Mouse (Mus musculus) lung, embryonic 16.5 days (tissue): ENCODE results near the gene Sqstm1. TPM values are rescaled to one million over a fixed set of nuclear protein-coding genes. Genes with fewer than 3 reads are reported as not detected.

Experiments
- ATAC-seq: fragments of 200-750 bp; cut with Nextera tagmentation; 2 replicates; pipeline ENCODE4 v1.8.0; 2017; ENCODE audit warnings: low read depth, mild to moderate bottlenecking, moderate library complexity
- H3K27ac ChIP-seq: fragments of 300-500 bp; sonication (generic); 2 replicates; pipeline ENCODE4 v1.5.1; 2014; ENCODE audit warnings: mild to moderate bottlenecking, control low read depth, low read length
- H3K27me3 ChIP-seq: fragments of 300-500 bp; sonication (generic); 2 replicates; pipeline ENCODE4 v1.6.1; 2014; ENCODE audit warnings: low read depth, low read length, mixed read lengths; ENCODE audit not compliant: control insufficient read depth, insufficient read depth
- H3K36me3 ChIP-seq: fragments of 300-500 bp; sonication (generic); 2 replicates; pipeline ENCODE4 v1.6.1; 2014; ENCODE audit warnings: low read length; ENCODE audit not compliant: control insufficient read depth, insufficient read depth
- H3K4me1 ChIP-seq: fragments of 300-500 bp; sonication (generic); replicated peaks from 2 replicates; pipeline ENCODE4 v1.6.1; 2014; ENCODE audit warnings: low read length, mixed read lengths; ENCODE audit not compliant: control insufficient read depth, insufficient read depth
- H3K4me2 ChIP-seq: fragments of 300-500 bp; sonication (generic); 2 replicates; pipeline ENCODE4 v1.6.1; 2014; ENCODE audit warnings: low read depth, low read length, control low read depth
- H3K4me3 ChIP-seq: fragments of 300-500 bp; sonication (generic); 2 replicates; pipeline ENCODE4 v1.5.1; 2014; ENCODE audit warnings: mild to moderate bottlenecking, low read length, control low read depth
- H3K9ac ChIP-seq: fragments of 300-500 bp; sonication (generic); 2 replicates; pipeline ENCODE4 v1.6.1; 2014; ENCODE audit warnings: low read length, control low read depth
- H3K9me3 ChIP-seq: fragments of 300-500 bp; sonication (generic); 2 replicates; pipeline ENCODE4 v1.6.1; 2016; ENCODE audit warnings: low read length; ENCODE audit not compliant: control insufficient read depth
- WGBS: fragments of 180-500 bp; shearing (Covaris S2); extraction: QIAGEN DNeasy Blood & Tissue Kit; methylation state at CpG from one replicate; pipeline ENCODE4 v1.1.7; 2014; 5-methylcytosine and 5-hydroxymethylcytosine counted together
- polyA plus RNA-seq: library from polyadenylated mRNA; unstranded; fragments of >200 nt; fragmentation: Nextera tagmentation; extraction: Ambion mirVana; gene quantifications from 2 replicates; pipeline ENCODE4 v1.2.1, GENCODE M21; 2015

The Sqstm1 gene
- polyA plus RNA-seq, 1 experiment from 2014 or later = 257 TPM

GRCm38 (mm10) chr11:50233022-50233421, 22.4 kb upstream of the Sqstm1 start:
- Histone ChIP-seq H3K4me2 (no peak overlapping the region), H3K27me3 (peaks cover 4% of the 10 kb centered on the region; the same call in 1 of the 2 replicates), H3K27ac (no peak overlapping the region), H3K36me3 (peaks cover 24% of the 10 kb centered on the region), H3K9me3 (no peaks in the 10 kb centered on the region), H3K9ac (no peak overlapping the region), H3K4me1 (peaks cover 24% of the 10 kb centered on the region), H3K4me3 (no peak overlapping the region)
- ATAC-seq = no peak
- WGBS = 92% methylated on average over 13 of the region's 13 CpGs

GRCm38 (mm10) chr11:50231411-50231810, 20.8 kb upstream of the Sqstm1 start:
- H3K4me2 ChIP-seq = peak overlapping the region; percentile 48
- no peak overlapping the region for H3K27ac ChIP-seq
- peak overlapping the region; percentile 30; the same call in 1 of the 2 replicates for H3K4me3 ChIP-seq
- H3K36me3 ChIP-seq = peaks cover 24% of the 10 kb centered on the region
- H3K27me3 ChIP-seq = no peaks in the 10 kb centered on the region
- H3K9ac ChIP-seq = no peak overlapping the region
- ATAC-seq = no peak
- H3K9me3 ChIP-seq = no peaks in the 10 kb centered on the region
- peaks cover 30% of the 10 kb centered on the region for H3K4me1 ChIP-seq
- WGBS = 20% methylated on average over 8 of the region's 8 CpGs

- Histone ChIP-seq H3K27ac (no peak overlapping the region), H3K36me3 (peaks cover 24% of the 10 kb centered on the region), H3K4me2 (peak overlapping the region; percentile 48), H3K9ac (peak overlapping the region; percentile 35; the same call in 1 of the 2 replicates), H3K9me3 (no peaks in the 10 kb centered on the region), H3K4me1 (peaks cover 29% of the 10 kb centered on the region), H3K4me3 (peak overlapping the region; percentile 30), H3K27me3 (no peaks in the 10 kb centered on the region)
- peak; percentile 22; the same call in 1 of the 2 replicates for ATAC-seq
- 34% methylated on average over 45 of the region's 45 CpGs for WGBS
Measured at GRCm38 (mm10) chr11:50230481-50231304, 20.1 kb upstream of the Sqstm1 start.

GRCm38 (mm10) chr11:50229252-50229910, 18.8 kb upstream of the Sqstm1 start:
- H3K9me3 ChIP-seq = no peaks in the 10 kb centered on the region
- no peak overlapping the region for H3K27ac ChIP-seq
- 54% methylated on average over 7 of the region's 7 CpGs for WGBS
- peaks cover 29% of the 10 kb centered on the region for H3K4me1 ChIP-seq
- no peak for ATAC-seq
- H3K36me3 ChIP-seq = peaks cover 19% of the 10 kb centered on the region
- no peak overlapping the region for H3K9ac ChIP-seq
- no peak overlapping the region for H3K4me2 ChIP-seq
- no peaks in the 10 kb centered on the region for H3K27me3 ChIP-seq
- H3K4me3 ChIP-seq = no peak overlapping the region

GRCm38 (mm10) chr11:50228772-50229171, 18.1 kb upstream of the Sqstm1 start:
- peaks cover 33% of the 10 kb centered on the region for H3K4me1 ChIP-seq
- H3K36me3 ChIP-seq = peaks cover 18% of the 10 kb centered on the region
- no peak overlapping the region for H3K4me2 ChIP-seq
- peak overlapping the region; percentile 24; the same call in 1 of the 2 replicates for H3K9ac ChIP-seq
- no peaks in the 10 kb centered on the region for H3K27me3 ChIP-seq
- no peak overlapping the region for H3K27ac ChIP-seq
- H3K4me3 ChIP-seq = no peak overlapping the region
- 31% methylated on average over 3 of the region's 3 CpGs for WGBS
- ATAC-seq = no peak
- no peaks in the 10 kb centered on the region for H3K9me3 ChIP-seq

- Histone ChIP-seq H3K27ac (no peak overlapping the region), H3K36me3 (peaks cover 11% of the 10 kb centered on the region; the same call in 1 of the 2 replicates), H3K4me2 (no peak overlapping the region), H3K4me3 (no peak overlapping the region), H3K27me3 (no peaks in the 10 kb centered on the region), H3K9ac (0 out of 2 replicates have a peak overlapping the region, but pooled peaks have one; percentile 14), H3K9me3 (no peaks in the 10 kb centered on the region), H3K4me1 (peaks cover 34% of the 10 kb centered on the region)
- WGBS = 84% methylated on average over 4 of the region's 4 CpGs
- ATAC-seq = no peak
Measured at GRCm38 (mm10) chr11:50227736-50228135, 17.1 kb upstream of the Sqstm1 start.

GRCm38 (mm10) chr11:50227226-50227625, 16.6 kb upstream of the Sqstm1 start:
- Histone ChIP-seq H3K9ac (peak overlapping the region; percentile 13; the same call in 1 of the 2 replicates), H3K4me2 (peak overlapping the region; percentile 69), H3K27me3 (no peaks in the 10 kb centered on the region), H3K27ac (peak overlapping the region; percentile 82), H3K9me3 (no peaks in the 10 kb centered on the region), H3K4me1 (peaks cover 34% of the 10 kb centered on the region), H3K36me3 (peaks cover 6% of the 10 kb centered on the region; the same call in 1 of the 2 replicates), H3K4me3 (peak overlapping the region; percentile 85; the same call in 1 of the 2 replicates)
- ATAC-seq = no peak
- WGBS = 60% methylated on average over 3 of the region's 3 CpGs

- H3K4me2 ChIP-seq = peak overlapping the region; percentile 69
- H3K9ac ChIP-seq = peak overlapping the region; percentile 94
- H3K36me3 ChIP-seq = no peaks in the 10 kb centered on the region
- peak overlapping the region; percentile 85 for H3K4me3 ChIP-seq
- ATAC-seq = no peak
- H3K27ac ChIP-seq = peak overlapping the region; percentile 82
- H3K9me3 ChIP-seq = no peaks in the 10 kb centered on the region
- no peaks in the 10 kb centered on the region for H3K27me3 ChIP-seq
- 25% methylated on average over 2 of the region's 2 CpGs for WGBS
- H3K4me1 ChIP-seq = peaks cover 34% of the 10 kb centered on the region
Measured at GRCm38 (mm10) chr11:50226406-50226805, 15.8 kb upstream of the Sqstm1 start.
